Mouse (Mus musculus) thymus, adult 2 months (tissue): Measurements from ENCODE around the gene Vmn2r113. TPM values are rescaled to one million over a fixed set of nuclear protein-coding genes. Genes with fewer than 3 reads are reported as not detected.
"Not testable (repeated sequence)": the region's sequence is repeated elsewhere in the genome, so short reads cannot be mapped to it uniquely, and the experiment has no call there.

ENCODE experiments used
- DNase-seq: peaks from one replicate; pipeline ENCODE4 v3.0.0; 2021
- H3K27ac ChIP-seq: fragments of 200-500 bp; 2 replicates; pipeline ENCODE4 v1.5.1; 2012; ENCODE audit warnings: low read length, control low read depth; ENCODE audit not compliant: control insufficient read depth, insufficient read depth
- H3K27me3 ChIP-seq: fragments of 200-500 bp; 2 replicates; pipeline ENCODE4 v1.6.1; 2012; ENCODE audit warnings: mild to moderate bottlenecking, low read length, moderate library complexity, mixed read lengths; ENCODE audit not compliant: control insufficient read depth, insufficient read depth
- H3K36me3 ChIP-seq: fragments of 200-500 bp; 2 replicates; pipeline ENCODE4 v1.6.1; 2012; ENCODE audit warnings: mild to moderate bottlenecking, low read length, moderate library complexity; ENCODE audit not compliant: control insufficient read depth, insufficient read depth
- H3K4me1 ChIP-seq: fragments of 200-500 bp; replicated peaks from 2 replicates; pipeline ENCODE4 v1.6.1; 2012; ENCODE audit warnings: low read length; ENCODE audit not compliant: control insufficient read depth, insufficient read depth
- H3K4me3 ChIP-seq: fragments of 200-500 bp; 2 replicates; pipeline ENCODE4 v1.5.1; 2012; ENCODE audit warnings: mild to moderate bottlenecking, low read length, control low read depth, moderate library complexity; ENCODE audit not compliant: control insufficient read depth, insufficient read depth
- WGBS: fragments of 180-500 bp; shearing (Covaris S2); methylation state at CpG from one replicate; pipeline ENCODE4 v1.1.7; 2018; 5-methylcytosine and 5-hydroxymethylcytosine counted together
- polyA plus RNA-seq: library from polyadenylated mRNA; depleted of rRNA; stranded (reverse); fragments of >200 nt; gene quantifications from 2 replicates; pipeline ENCODE4 v1.2.3, GENCODE M21; 2012; rRNA removed

Gene Vmn2r113
- not detected in 2 replicates for polyA plus RNA-seq

DNA sequence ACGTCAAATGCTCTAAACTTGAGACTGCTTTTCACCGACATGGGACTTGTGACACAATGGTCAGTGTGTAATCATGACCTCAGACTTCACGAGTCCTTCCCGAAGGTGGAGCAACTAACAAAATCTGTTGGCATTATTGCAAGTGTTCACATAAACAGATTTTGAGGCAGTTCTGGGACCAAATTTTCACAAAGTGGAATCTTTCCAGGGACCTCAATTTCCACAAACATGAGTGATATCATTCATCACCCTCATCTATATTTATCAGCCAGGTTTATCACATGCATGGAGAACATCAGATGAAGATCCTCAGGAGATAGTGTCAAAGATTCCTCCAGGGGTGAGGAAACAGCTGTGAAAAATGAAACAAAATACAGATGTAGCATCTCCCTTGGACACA, at the start of gene Vmn2r113:
TSS of gene Vmn2r113 (plus strand) at position 301 of the 400 bp plus-strand sequence.
- H3K4me1 ChIP-seq, H3K27me3 ChIP-seq, DNase-seq, H3K4me3 ChIP-seq, H3K27ac ChIP-seq, H3K36me3 ChIP-seq: not testable (repeated sequence)
- WGBS = no CpG with 5 or more reads among the region's 4 CpGs

Other genes starting within 250 kb of the Vmn2r113 start
- 2.5 and 3.7 TPM in 2 replicates for gene Zfp945, start 75.8 kb upstream of the Vmn2r113 start, polyA plus RNA-seq
- not detected in 2 replicates for gene Vmn2r-ps130, start 118.2 kb downstream of the Vmn2r113 start, polyA plus RNA-seq